Mouse (Mus musculus) right cerebral cortex, postnatal 25 days (tissue): Measurements from ENCODE around the gene Mier3.

Experiments used
- DNase-seq: peaks from one replicate; pipeline ENCODE4 v3.0.0; 2022

The Mier3 gene

DNA sequence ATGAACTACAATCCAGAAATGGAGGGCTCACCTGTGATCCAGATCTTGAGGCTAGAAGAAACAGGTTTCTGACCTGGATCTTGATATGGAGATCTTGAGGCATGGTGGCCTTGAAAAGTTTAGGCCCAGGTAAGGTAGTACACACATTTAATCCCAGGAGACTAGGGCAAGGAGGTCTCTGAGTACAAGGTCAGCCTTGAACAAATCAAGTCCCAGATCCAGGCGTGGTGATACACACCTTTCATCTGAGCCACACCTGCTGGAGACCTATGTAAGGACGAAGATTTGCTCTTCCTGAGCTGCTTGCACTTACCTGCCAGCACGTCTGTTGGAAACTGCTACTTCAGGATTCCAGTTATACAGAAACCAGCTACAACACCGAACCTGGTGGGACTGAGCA lies at the start of gene Mier3:
TSS of gene Mier3 (plus strand) at position 301 of the 400 bp plus-strand sequence.
- DNase-seq = no peak

DNA sequence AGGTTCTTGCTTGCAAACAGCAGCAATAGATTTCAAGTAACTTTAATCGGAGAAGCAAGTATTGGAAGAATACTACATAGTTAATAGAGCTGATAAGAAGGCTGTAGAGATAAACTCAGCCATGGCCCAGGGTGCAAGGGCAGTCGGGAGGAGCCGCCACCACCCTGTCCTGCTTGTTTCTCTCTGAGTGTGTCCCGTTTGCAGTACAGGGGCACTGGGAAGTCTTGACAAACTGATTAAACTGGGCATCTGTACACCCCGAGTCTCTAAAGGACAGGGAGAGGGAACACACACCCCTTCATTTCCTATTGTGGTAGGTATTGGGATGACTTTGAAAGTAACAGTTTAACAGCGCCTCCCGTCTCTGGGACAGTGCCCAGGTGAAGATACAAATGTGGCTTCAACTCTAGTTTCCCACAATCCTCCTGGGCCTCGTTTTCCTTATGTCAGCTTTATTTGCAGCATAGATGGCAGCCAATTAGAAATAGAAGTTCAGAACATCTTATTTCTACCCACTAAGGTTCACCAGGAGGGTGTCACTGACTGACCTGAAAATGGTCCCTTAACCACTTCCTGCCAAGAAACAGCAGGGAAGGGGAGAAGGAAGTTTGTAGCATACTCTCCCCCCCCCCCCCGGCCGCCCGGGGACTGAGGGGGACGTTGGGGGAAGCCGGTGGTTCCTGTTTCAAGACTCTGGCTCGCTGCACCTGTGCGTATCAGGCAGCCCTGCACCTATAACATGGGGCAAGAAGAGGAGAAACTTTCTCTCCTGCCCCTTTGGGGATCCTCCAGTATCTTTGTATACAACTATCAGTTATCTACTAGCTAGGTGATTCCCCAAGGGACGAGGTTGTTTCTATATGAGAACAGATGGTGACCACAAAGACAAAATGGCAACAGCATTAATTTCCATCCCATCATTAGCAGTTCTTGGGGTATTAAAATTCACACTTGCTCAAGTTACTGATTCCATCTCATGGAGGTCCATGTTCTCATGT lies 46.3 kb upstream of the Mier3 start:
- no peak for DNase-seq

DNA sequence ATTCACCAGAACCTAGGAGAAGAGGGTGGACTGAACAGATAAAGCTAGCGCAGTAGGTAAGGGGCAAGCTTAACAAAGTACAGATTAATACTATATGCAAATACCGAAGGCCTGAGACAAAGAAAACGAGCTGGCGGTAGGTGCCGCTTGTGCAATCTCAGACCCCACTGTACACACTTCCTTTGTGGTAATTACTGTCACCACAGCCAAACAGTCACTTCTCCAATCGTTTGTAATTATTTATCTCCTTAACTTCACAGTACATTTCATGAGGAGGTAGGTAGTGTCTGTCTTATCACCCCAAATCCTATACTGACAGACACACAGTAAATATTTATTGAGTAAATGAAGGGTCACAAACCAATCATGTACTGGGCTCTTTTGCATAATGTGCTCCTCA lies 40.5 kb upstream of the Mier3 start:
- no peak for DNase-seq

DNA sequence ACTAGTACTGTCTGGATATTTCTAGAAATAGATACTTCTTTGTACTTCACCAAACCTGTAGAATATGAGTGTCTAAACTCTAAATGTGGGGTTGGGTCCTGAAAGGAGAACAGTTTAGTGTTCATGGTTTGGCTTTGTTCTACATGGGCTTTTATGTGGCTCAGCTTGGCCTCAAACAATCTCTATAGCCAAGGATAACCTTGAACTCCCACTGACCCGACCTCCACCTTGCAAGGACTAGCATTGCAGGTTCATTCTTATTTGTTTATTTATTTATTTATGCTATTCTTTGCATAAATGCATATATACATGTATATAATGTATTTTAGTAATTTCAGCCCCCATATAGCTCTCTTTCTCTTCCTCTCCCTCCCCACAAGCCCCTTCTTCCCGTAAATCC lies 37.1 kb upstream of the Mier3 start:
- DNase-seq = no peak

DNA sequence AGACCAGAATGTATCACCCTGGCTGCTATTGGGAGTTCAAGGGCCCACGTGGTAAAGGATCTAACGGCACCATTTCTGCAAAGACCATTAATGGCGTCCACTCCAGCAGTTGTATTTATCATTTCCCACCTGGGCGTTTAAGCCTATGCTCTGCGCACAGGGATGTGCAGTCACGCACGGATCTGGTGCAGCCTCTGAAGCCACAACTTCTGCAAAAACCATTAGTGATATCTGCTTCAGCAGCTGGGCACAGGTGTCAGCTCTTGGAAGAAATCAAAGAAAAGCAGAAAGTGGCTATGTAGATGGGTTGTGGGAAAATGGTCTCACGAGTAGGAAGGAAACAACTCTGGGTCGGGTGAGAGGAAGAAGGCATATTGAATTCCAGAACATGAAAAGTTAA lies 34.6 kb upstream of the Mier3 start:
- no peak for DNase-seq

DNA sequence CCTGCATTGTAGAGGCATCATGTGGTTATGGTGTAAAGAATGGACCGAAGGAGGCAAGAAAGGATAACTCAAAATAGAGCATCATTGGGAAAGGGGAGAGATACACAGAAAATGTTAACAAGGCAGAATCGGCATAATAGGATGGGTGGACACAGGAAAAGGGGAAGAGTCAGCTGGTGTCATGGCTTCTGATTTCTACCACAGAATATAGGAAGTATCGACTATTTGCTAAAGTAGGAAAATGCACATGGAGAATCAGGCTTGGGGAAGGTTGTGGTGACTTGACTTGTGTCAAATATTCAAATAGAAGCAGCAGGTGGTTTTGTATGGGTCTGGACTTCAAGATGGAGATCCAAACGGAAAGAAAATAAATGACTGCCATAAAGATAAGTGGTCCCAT lies 33.5 kb upstream of the Mier3 start:
- no peak for DNase-seq

DNA sequence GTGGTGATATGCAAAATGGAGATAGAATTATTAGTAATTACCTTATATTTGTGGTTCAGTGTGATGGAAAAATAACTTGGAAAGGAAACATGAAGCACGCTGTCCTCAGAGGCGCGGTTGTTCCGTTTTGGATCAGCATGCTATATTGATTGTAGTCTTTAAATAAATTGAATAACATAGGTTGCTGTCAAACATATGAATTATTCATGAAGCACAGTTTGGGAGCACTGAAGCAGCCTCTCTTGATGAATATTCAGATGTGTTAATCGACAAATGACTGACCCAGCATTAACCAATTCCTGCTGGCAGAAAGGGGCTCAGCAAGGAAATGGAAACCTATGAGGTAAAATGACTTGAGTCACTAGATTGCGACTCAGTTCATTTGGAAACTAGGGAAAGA lies 29.8 kb upstream of the Mier3 start:
- DNase-seq = no peak

DNA sequence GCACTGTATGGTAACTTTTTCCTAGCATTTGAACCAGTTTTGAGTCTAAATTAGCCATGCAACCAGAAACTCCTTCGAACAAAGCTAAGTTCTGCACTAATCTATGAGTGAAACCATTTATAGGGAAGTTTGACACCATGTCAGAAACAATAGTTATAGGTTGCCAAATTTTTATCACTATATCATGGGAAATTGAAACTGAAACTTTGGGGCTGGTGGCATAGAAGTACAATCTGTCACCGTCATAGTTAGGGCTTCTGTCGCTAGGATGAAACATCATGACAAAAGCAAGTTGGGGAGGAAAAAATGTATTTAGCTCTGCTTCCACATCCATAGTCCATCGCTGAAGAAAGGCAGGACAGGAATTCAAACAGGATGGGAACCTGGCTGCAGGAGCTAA lies 25.5 kb upstream of the Mier3 start:
- DNase-seq = no peak

DNA sequence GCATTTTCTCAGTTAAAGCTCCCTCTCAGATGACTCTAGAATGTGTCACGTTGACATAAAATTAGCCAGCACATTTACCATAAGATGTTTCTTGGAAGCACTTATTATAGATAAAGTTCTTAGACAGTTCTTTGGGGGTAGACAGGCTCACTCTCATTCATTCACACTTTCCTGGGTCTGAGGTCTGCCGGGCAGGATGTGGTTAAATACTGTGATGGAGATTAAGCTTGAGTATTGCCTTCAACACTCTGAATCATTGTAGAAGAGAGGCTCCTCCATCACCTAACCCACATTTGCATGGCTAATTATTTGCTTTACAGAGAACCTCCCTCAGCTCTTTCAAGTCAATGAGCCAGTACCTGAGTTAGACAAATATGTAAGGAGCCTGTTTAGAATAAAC lies 24.9 kb upstream of the Mier3 start:
- no peak for DNase-seq

DNA sequence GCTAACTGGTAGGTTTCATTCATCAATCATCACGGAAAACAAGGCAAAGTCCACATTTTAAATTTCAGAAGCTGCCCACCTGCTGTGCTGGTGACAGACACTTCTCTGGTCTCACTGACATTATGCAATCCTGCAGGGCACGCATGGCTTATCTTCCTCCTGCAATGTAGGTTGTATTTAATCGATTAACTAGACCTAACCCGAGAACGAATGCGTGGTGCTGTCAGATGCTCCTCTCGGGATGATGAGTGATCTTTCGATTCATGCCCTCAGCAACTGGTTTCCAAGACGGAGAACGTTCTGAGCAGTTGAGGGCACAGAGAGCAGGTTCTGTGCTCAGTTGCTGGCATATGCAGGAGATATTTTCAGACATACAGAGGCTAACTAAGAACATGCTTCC lies 24.5 kb upstream of the Mier3 start:
- no peak for DNase-seq

DNA sequence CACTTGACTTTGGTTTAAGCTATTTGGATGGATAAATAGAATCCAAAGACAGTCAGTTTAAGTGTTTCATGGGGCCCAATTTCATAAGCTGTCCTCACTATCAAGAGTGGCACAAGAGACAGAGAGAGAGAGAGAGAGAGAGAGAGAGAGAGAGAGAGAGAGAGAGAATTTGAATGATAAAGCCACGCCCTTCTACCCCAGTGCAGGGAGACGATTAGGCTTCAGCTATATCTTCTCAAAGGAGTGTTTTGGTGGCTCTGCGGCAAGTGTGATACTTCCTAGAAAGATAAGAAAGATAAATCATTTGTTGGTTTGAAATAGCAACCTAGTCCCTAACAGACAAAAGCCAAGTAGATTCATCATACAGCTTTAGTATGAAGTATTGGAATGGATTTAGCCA lies 24.0 kb upstream of the Mier3 start:
- DNase-seq = no peak

DNA sequence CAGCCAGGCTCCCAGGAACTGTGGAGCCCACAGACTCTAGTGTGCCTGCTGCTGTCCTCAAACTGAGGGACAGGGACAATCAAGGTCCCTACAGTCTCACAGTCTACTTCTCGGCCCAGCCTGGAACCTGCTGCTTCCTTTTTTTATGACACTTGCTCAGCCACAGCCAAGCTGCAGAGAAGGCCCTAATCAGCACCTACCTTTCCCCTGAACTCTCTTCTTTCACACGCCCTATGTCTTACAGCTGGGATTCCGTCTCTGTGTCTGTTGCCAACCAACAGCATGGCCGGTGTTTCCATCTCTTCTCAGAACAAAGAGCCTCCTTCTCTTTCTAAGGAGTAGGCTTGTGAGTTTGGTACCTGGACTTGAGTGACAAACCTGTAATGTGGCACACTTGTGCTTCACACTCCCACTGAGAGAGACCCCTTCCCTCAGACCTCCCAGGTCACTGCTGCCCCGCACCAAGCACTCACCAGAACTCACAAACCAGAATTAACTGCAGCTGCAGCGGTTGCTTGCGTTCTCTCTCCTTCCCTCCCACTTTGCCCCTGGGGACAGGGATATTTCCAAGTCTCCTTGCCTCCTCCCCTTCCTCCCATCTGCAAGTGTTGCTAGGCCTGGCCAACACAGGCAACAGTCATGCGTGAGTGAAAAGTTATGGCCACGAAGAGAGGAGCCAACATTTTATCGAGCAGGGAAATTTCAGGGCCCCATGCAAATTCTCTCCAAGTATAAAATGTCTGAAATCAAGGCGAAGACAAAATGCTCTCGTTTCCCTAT lies 22.1 kb upstream of the Mier3 start:
- no peak for DNase-seq

DNA sequence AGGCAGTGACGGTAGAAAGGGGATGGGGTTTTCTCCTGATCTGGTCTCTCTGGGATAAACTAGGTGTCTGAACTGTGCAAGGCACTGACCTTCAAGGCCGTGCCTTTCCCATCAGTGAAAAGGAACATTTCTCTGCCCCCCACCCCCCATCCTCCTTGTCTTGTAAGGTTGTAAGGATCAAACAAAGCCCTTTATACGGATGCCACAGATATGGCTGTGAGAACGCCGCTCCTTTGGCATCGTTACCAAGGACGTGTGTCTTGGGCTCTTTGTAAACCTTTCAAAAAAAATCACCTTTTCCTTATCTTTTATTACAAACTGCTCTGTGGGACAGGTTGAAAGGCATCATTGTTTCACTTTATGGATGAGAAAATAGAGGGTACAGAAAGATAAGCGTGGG lies 21.3 kb upstream of the Mier3 start:
- no peak for DNase-seq

DNA sequence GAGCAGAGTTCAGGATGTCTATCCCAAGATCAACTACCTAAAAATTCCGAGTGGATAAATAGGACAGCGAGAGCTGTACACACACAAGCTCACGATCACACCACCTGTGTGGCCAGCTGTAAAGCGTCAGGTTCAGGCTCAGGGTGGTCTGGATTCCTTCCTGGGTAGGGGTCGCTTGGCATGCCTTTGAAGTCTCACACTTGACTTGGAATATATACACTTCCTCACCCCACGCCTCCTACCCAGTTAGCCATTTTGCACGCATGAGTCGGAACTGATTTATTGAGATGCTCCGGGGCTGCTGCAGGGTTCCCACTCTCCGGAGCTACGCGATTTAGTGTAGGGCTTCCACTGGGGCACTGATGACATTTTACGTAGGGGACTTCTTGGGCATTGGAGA lies 20.7 kb upstream of the Mier3 start:
- no peak for DNase-seq

DNA sequence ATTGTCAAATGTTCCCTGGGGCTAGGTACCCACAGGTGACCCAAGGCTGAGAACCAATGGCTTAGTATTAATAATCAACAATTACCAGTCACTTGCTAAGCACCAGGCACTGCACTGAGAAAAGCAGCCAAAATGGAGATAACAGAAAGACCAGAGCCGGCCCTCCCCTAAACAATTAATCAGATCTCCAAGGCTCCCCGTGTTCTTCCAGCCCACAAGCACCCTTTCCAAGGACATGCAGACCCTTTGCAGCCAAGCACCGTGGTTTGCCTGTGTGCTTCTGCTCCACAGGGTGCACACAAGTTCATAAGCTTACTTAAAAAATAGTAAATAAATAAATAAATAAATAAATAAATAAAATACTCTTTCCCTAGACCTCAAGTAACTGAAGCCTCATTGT lies 20.2 kb upstream of the Mier3 start:
- DNase-seq = no peak

DNA sequence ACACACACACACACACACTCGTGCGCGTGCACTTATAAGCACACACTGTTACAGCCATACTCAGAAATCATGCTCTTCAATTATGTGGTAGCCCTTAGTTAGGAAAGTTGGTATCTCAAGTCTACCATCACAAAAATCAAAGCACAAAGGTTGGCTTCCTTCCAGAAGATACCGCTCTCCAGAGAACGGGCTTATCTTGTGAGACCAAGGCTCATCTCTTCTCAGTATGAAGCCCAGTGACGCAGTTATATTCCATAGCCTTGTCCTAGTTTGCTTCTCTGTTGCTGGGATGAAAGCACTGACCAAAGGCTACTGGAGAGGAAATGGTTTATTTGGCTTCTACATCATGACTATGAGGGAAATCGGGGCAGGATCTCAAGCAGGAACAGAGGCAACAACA lies 12.8 kb upstream of the Mier3 start:
- no peak for DNase-seq

DNA sequence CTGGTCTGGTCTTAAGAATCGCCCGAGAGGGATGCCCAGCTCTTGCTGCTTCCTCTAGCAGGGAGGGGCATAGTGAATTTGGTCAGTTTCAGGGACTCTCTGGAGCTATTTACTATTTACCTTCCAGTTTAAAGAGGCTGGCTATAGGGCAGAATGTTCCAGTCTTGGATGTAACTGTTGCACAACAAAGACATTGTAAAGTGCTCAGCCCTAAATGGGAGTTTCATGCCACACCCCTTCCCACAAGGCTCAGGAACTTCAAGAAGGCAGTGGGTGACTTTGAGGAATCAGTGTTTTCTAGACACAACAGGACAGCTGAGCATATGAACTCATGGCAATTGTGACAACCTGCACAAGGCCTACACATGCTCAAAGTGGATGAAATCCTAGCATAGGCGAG lies 3.9 kb upstream of the Mier3 start:
- DNase-seq = no peak

DNA sequence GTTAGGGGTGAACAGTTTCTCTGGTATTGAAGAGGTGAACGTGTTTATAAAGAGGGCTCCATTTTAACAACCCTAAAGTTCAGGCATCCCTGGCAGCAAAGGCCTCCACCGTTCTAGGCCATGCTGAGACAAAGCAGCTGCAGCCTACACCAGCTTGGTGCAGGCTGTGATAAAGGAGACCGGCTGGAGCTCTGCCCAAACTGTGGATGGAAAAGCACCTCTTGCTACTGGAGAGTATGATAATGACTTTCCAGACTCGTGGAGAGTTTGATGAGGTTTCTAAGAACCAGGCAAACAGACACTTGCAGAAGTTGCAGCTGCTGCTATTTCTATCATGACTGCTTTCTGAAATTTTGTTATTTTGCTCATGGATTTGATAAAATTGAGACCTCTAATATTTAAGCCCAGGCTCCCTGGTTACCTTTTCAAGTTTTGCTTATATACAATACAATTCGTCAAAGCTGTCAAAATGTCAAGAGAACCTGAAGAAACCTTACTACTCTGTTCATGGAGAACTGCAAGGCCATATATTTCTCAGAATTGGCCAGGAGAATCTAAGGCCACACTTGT lies 3.4 kb downstream of the Mier3 start:
- DNase-seq = no peak

DNA sequence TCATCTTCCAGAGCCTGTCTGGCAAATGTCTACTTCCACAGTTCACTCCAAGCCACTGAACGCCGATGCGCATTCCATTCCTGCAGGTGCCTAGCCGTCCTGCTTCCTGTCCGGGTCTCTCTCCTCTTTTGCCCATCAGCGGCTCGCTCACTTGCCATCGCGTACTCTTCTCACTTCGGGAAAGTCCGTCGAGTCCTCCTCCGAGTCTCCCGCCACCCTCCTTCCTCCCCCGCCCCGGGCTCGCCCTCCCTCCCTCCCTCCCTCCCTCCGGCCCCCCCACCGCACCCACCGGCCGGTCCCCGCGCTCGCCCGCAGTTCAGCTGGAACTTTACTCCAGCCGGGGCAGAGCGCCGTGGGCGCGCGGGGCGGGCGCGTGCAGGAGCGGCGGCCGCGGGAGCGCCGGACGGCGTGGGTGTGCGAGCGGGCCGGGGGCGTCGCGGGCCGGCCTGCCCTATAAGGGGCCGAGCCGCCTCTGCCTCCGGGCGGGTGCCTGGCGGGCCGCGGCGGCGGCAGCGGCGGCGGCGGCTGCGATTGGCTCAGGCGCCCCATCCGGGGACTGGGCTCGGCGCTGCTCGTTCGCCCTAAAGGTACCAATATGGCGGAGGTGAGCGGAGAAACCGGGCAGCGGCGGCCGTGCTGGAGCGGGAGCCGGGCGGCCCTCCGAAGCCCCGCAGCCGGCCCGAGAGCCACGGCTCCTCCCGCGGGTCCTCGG lies 5.1 kb downstream of the Mier3 start:
- DNase-seq = peak; percentile 89

DNA sequence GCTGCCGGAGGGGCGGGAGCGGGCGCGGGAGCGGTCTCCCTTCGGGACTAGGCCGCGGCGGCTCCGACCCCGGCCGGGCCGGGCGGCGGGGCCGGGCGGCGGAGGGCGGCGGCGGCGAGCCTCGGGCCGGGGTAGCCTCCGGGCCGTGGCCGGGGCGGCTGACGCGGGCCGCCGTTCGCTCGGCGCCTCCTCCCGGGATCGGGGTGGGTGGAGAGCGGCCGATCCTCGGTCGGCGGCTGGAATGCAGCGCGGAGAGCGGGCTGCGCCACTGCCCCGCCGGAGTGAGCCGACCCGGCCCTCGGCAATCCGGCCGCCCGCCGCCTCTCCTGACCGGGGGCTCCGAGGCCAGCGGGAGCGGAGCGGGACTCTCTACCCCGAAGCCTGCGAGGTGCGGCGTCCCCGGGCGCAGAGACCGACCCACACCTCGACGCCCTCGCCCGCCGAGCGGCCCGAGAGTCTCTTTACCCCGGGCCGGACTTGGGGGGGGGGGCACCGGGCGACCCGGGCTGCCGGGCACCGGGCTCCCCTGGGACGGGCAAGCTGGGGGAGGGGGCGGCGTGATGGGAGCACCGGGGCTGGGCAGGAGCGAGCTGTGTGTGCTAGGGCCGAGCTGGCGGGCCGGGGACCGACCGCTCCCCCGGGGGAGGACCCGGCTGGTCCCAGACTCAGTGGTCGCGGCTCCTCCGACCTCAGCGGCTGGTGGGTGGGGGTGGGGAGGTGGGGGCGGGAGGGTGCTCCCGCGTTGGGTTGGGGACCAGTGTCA lies 5.9 kb downstream of the Mier3 start:
- peak; percentile 23 for DNase-seq

DNA sequence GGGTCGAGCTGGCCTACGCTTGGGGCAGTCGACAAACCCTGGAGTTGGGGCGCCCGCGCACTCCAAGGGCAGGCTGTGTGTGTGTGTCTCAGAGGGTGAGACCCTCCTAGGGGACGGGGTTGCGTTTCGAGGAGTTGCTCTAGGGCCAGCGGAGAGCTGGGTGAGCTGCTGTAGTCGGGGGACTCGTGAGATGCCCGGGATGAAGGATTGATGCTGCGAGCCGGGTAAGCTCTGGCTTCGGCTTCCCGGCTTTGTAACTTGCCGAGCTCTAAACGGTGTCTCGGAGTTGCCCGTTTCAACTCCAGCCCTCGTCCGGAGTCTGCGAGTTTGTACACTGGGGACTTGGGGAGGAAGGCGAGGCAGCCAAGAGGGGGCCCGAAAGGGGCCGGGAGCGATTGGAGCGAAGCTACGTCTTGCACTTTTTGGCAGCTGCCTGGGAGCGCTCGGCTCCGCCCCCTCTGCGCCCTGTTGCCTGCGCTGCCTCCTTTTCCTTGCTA lies 6.6 kb downstream of the Mier3 start:
- DNase-seq = peak; percentile 62

DNA sequence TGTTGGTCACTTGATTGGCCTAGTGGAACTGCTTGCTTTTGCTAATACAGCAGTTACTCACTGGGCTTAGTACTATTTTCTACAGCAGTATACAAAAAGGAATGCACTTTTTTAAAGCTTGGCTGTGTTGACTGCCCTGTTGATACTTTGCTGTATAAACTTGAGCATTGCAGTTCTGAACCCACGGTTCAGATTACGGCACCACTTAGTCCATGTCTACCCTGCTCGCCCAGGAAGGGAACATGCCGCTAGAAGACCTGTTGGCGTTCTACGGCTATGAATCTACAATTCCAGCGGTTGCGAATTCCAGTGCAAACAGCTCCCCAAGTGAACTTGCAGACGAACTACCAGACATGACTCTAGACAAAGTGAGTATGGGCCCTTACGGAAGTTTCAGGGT lies 22.6 kb downstream of the Mier3 start:
- no peak for DNase-seq
